Mouse (Mus musculus) cerebellum, postnatal 25 days (tissue): ENCODE results near the gene Slc4a4.

ENCODE experiments used
- DNase-seq, 2 experiments: peaks; one replicate each; pipeline ENCODE4 v3.0.0; 2021; ENCODE audit warnings: mixed read lengths in 2 of 2

Slc4a4 gene

GRCm38 (mm10) chr5:88886668-88887555 lies at the start of gene Slc4a4:
Gene Slc4a4, plus strand, starts transcription at chr5:88886818.
- peak; percentile 70 to 75 for DNase-seq

GRCm38 (mm10) chr5:88840080-88840798 lies 46.4 kb upstream of the Slc4a4 start:
- DNase-seq = no peak

GRCm38 (mm10) chr5:88857311-88857710 lies 29.3 kb upstream of the Slc4a4 start:
- DNase-seq = no peak

- peak in 1 of 2 experiments; percentile 42 for DNase-seq
Observed at GRCm38 (mm10) chr5:88857801-88858200, 28.8 kb upstream of the Slc4a4 start.

- peak; percentile 76 to 84 for DNase-seq
Observed at GRCm38 (mm10) chr5:88858226-88858625, 28.4 kb upstream of the Slc4a4 start.

- DNase-seq = peak in 1 of 2 experiments; percentile 35
Observed at GRCm38 (mm10) chr5:88862163-88862562, 24.5 kb upstream of the Slc4a4 start.

GRCm38 (mm10) chr5:88862794-88863193 lies 23.8 kb upstream of the Slc4a4 start:
- no peak for DNase-seq

- peak; percentile 43 to 74 for DNase-seq
Observed at GRCm38 (mm10) chr5:88884101-88884500, 2.5 kb upstream of the Slc4a4 start.

GRCm38 (mm10) chr5:88885503-88885902 lies 1.1 kb upstream of the Slc4a4 start:
- no peak for DNase-seq

- no peak for DNase-seq
Observed at GRCm38 (mm10) chr5:88885944-88886343, 674 bp upstream of the Slc4a4 start.

- no peak for DNase-seq
Observed at GRCm38 (mm10) chr5:88886349-88886667, 310 bp upstream of the Slc4a4 start.

- DNase-seq = peak; percentile 65 to 69
Observed at GRCm38 (mm10) chr5:88887556-88888412, 1.2 kb downstream of the Slc4a4 start.

GRCm38 (mm10) chr5:88888413-88888700 lies 1.7 kb downstream of the Slc4a4 start:
- DNase-seq = no peak

GRCm38 (mm10) chr5:88889326-88889725 lies 2.7 kb downstream of the Slc4a4 start:
- peak; percentile 37 to 55 for DNase-seq

GRCm38 (mm10) chr5:88890146-88890545 lies 3.5 kb downstream of the Slc4a4 start:
- DNase-seq = peak; percentile 78 to 89

GRCm38 (mm10) chr5:88896574-88896973 lies 10.0 kb downstream of the Slc4a4 start:
- no peak for DNase-seq

GRCm38 (mm10) chr5:88903111-88903510 lies 16.5 kb downstream of the Slc4a4 start:
- DNase-seq = no peak

GRCm38 (mm10) chr5:88903526-88903925 lies 16.9 kb downstream of the Slc4a4 start:
- DNase-seq = no peak

GRCm38 (mm10) chr5:88904841-88905240 lies 18.2 kb downstream of the Slc4a4 start:
- DNase-seq = peak in 1 of 2 experiments; percentile 43

GRCm38 (mm10) chr5:88907615-88908014 lies 21.0 kb downstream of the Slc4a4 start:
- no peak for DNase-seq

- peak; percentile 66 to 84 for DNase-seq
Observed at GRCm38 (mm10) chr5:88912629-88913028, 26.0 kb downstream of the Slc4a4 start.

- peak; percentile 48 to 74 for DNase-seq
Observed at GRCm38 (mm10) chr5:88915082-88915481, 28.5 kb downstream of the Slc4a4 start.

- DNase-seq = no peak
Observed at GRCm38 (mm10) chr5:88916501-88916971, 29.9 kb downstream of the Slc4a4 start.
